Mouse (Mus musculus) hindbrain, embryonic 13.5 days (tissue): ENCODE data around the gene Kcnh3. TPM values are rescaled to one million over a fixed set of nuclear protein-coding genes. Genes with fewer than 3 reads are reported as not detected.

Experiments
- ATAC-seq: fragments of 200-750 bp; cut with Nextera tagmentation; 2 replicates; pipeline ENCODE4 v1.8.0; 2017; ENCODE audit warnings: moderate TSS enrichment; ENCODE audit not compliant: low FRiP score
- H3K27ac ChIP-seq: fragments of 300-500 bp; sonication (generic); 2 replicates; pipeline ENCODE4 v1.5.1; 2015; ENCODE audit warnings: inconsistent platforms, mild to moderate bottlenecking, moderate library complexity
- H3K27me3 ChIP-seq: fragments of 300-500 bp; sonication (generic); 2 replicates; pipeline ENCODE4 v1.6.1; 2015; ENCODE audit warnings: mild to moderate bottlenecking, inconsistent platforms
- H3K36me3 ChIP-seq: fragments of 300-500 bp; sonication (generic); 2 replicates; pipeline ENCODE4 v1.6.1; 2015; ENCODE audit warnings: mild to moderate bottlenecking, inconsistent platforms
- H3K4me1 ChIP-seq: fragments of 300-500 bp; sonication (generic); replicated peaks from 2 replicates; pipeline ENCODE4 v1.6.1; 2015; ENCODE audit warnings: inconsistent platforms
- H3K4me2 ChIP-seq: fragments of 300-500 bp; sonication (generic); 2 replicates; pipeline ENCODE4 v1.6.1; 2015; ENCODE audit warnings: inconsistent platforms, mild to moderate bottlenecking, moderate library complexity
- H3K4me3 ChIP-seq: fragments of 300-500 bp; sonication (generic); 2 replicates; pipeline ENCODE4 v1.5.1; 2015; ENCODE audit warnings: mild to moderate bottlenecking, inconsistent platforms
- H3K9ac ChIP-seq: fragments of 300-500 bp; sonication (generic); 2 replicates; pipeline ENCODE4 v1.6.1; 2015; ENCODE audit warnings: mild to moderate bottlenecking, inconsistent platforms
- H3K9me3 ChIP-seq: fragments of 300-500 bp; sonication (generic); 2 replicates; pipeline ENCODE4 v1.6.1; 2016; ENCODE audit warnings: inconsistent platforms
- WGBS: fragments of 180-500 bp; shearing (Covaris S2); methylation state at CpG from one replicate; pipeline ENCODE4 v1.1.7; 2015; 5-methylcytosine and 5-hydroxymethylcytosine counted together
- polyA plus RNA-seq: library from polyadenylated mRNA; unstranded; fragments of >200 nt; fragmentation: Nextera tagmentation; extraction: Ambion mirVana; gene quantifications from 2 replicates; pipeline ENCODE4 v1.2.1, GENCODE M21; 2015

The Kcnh3 gene
- 0.52 and 0.91 TPM in 2 replicates for polyA plus RNA-seq

- Histone ChIP-seq H3K9ac (peak within 1 kb of the TSS; percentile 56), H3K4me3 (peak within 1 kb of the TSS; percentile 42), H3K27me3 (peaks cover 100% of the 10 kb centered on the region), H3K4me1 (peaks cover 44% of the 10 kb centered on the region), H3K36me3 (no peaks in the 10 kb centered on the region), H3K9me3 (no peaks in the 10 kb centered on the region), H3K27ac (no peak within 1 kb of the TSS), H3K4me2 (peak within 1 kb of the TSS; percentile 59)
- peak; percentile 38; the same call in 1 of the 2 replicates for ATAC-seq
- WGBS: 1% methylated on average over 60 of the region's 66 CpGs
These were observed at the start of gene Kcnh3 for GRCm38 (mm10) chr15:99224208-99224911. Gene Kcnh3 (plus strand): TSS chr15:99224861.

GRCm38 (mm10) chr15:99179639-99180038 lies 45.0 kb upstream of the Kcnh3 start:
- Histone ChIP-seq H3K4me3 (no peak overlapping the region), H3K27me3 (no peaks in the 10 kb centered on the region), H3K4me1 (no peaks in the 10 kb centered on the region), H3K9me3 (no peaks in the 10 kb centered on the region), H3K9ac (no peak overlapping the region), H3K27ac (no peak overlapping the region), H3K4me2 (no peak overlapping the region), H3K36me3 (peaks cover 64% of the 10 kb centered on the region)
- WGBS: 96% methylated on average over 1 of the region's 2 CpGs
- no peak for ATAC-seq

GRCm38 (mm10) chr15:99184217-99184914 lies 40.3 kb upstream of the Kcnh3 start:
- H3K27ac ChIP-seq: no peak overlapping the region
- H3K9me3 ChIP-seq: no peaks in the 10 kb centered on the region
- no peak overlapping the region for H3K9ac ChIP-seq
- 93% methylated on average over 9 of the region's 9 CpGs for WGBS
- no peak for ATAC-seq
- H3K4me1 ChIP-seq: no peaks in the 10 kb centered on the region
- H3K4me3 ChIP-seq: no peak overlapping the region
- H3K4me2 ChIP-seq: no peak overlapping the region
- H3K27me3 ChIP-seq: no peaks in the 10 kb centered on the region
- H3K36me3 ChIP-seq: peaks cover 83% of the 10 kb centered on the region

GRCm38 (mm10) chr15:99194358-99194757 lies 30.3 kb upstream of the Kcnh3 start:
- no peak for ATAC-seq
- no peak overlapping the region for H3K27ac ChIP-seq
- no peak overlapping the region for H3K4me3 ChIP-seq
- H3K4me2 ChIP-seq: no peak overlapping the region
- H3K27me3 ChIP-seq: no peaks in the 10 kb centered on the region
- 74% methylated on average over 10 of the region's 10 CpGs for WGBS
- 0 out of 2 replicates have a peak overlapping the region, but pooled peaks have one; percentile 24 for H3K9ac ChIP-seq
- peaks cover 31% of the 10 kb centered on the region for H3K36me3 ChIP-seq
- H3K9me3 ChIP-seq: no peaks in the 10 kb centered on the region
- H3K4me1 ChIP-seq: 0 out of 2 replicates have a peak, but pooled peaks cover 4% of the 10 kb centered on the region

- H3K27ac ChIP-seq: no peak overlapping the region
- H3K9ac ChIP-seq: no peak overlapping the region
- 0 out of 2 replicates have a peak, but pooled peaks cover 4% of the 10 kb centered on the region for H3K4me1 ChIP-seq
- 52% methylated on average over 6 of the region's 6 CpGs for WGBS
- H3K9me3 ChIP-seq: no peaks in the 10 kb centered on the region
- ATAC-seq: no peak
- no peak overlapping the region for H3K4me3 ChIP-seq
- H3K36me3 ChIP-seq: peaks cover 33% of the 10 kb centered on the region
- H3K4me2 ChIP-seq: no peak overlapping the region
- no peaks in the 10 kb centered on the region for H3K27me3 ChIP-seq
These were observed 29.6 kb upstream of the Kcnh3 start for GRCm38 (mm10) chr15:99195043-99195442.

- H3K4me1 ChIP-seq: 0 out of 2 replicates have a peak, but pooled peaks cover 4% of the 10 kb centered on the region
- no peaks in the 10 kb centered on the region for H3K9me3 ChIP-seq
- no peak overlapping the region for H3K4me3 ChIP-seq
- no peak overlapping the region for H3K27ac ChIP-seq
- no peak overlapping the region for H3K9ac ChIP-seq
- no peak for ATAC-seq
- no peak overlapping the region for H3K4me2 ChIP-seq
- H3K27me3 ChIP-seq: no peaks in the 10 kb centered on the region
- peaks cover 27% of the 10 kb centered on the region for H3K36me3 ChIP-seq
These were observed 25.9 kb upstream of the Kcnh3 start for GRCm38 (mm10) chr15:99198761-99199160.

- H3K4me1 ChIP-seq: no peaks in the 10 kb centered on the region
- no peak overlapping the region for H3K9ac ChIP-seq
- WGBS: 75% methylated on average over 8 of the region's 8 CpGs
- no peak for ATAC-seq
- no peaks in the 10 kb centered on the region for H3K9me3 ChIP-seq
- peaks cover 58% of the 10 kb centered on the region for H3K36me3 ChIP-seq
- no peak overlapping the region for H3K4me2 ChIP-seq
- H3K27ac ChIP-seq: no peak overlapping the region
- no peaks in the 10 kb centered on the region for H3K27me3 ChIP-seq
- H3K4me3 ChIP-seq: no peak overlapping the region
These were observed 18.7 kb upstream of the Kcnh3 start for GRCm38 (mm10) chr15:99205959-99206358.

- Histone ChIP-seq H3K27ac (no peak overlapping the region), H3K27me3 (0 out of 2 replicates have a peak, but pooled peaks cover under 1% of the 10 kb centered on the region), H3K9ac (no peak overlapping the region), H3K36me3 (peaks cover 60% of the 10 kb centered on the region), H3K4me3 (no peak overlapping the region), H3K4me2 (no peak overlapping the region), H3K4me1 (no peaks in the 10 kb centered on the region), H3K9me3 (no peaks in the 10 kb centered on the region)
- 86% methylated on average over 10 of the region's 10 CpGs for WGBS
- ATAC-seq: no peak
These were observed 11.5 kb upstream of the Kcnh3 start for GRCm38 (mm10) chr15:99213183-99213582.

- Histone ChIP-seq H3K27ac (no peak overlapping the region), H3K4me3 (no peak overlapping the region), H3K36me3 (peaks cover 45% of the 10 kb centered on the region), H3K4me1 (no peaks in the 10 kb centered on the region), H3K9me3 (no peaks in the 10 kb centered on the region), H3K9ac (no peak overlapping the region), H3K4me2 (no peak overlapping the region), H3K27me3 (peaks cover 13% of the 10 kb centered on the region)
- WGBS: 82% methylated on average over 2 of the region's 2 CpGs
- no peak for ATAC-seq
These were observed 9.7 kb upstream of the Kcnh3 start for GRCm38 (mm10) chr15:99214941-99215340.

- WGBS: 86% methylated on average over 11 of the region's 11 CpGs
- no peak overlapping the region for H3K27ac ChIP-seq
- no peak overlapping the region for H3K4me2 ChIP-seq
- no peaks in the 10 kb centered on the region for H3K4me1 ChIP-seq
- H3K4me3 ChIP-seq: no peak overlapping the region
- H3K27me3 ChIP-seq: peaks cover 23% of the 10 kb centered on the region
- peaks cover 37% of the 10 kb centered on the region for H3K36me3 ChIP-seq
- H3K9ac ChIP-seq: no peak overlapping the region
- no peaks in the 10 kb centered on the region for H3K9me3 ChIP-seq
- ATAC-seq: no peak
These were observed 8.8 kb upstream of the Kcnh3 start for GRCm38 (mm10) chr15:99215741-99216463.

GRCm38 (mm10) chr15:99217630-99218029 lies 7.0 kb upstream of the Kcnh3 start:
- peaks cover 7% of the 10 kb centered on the region for H3K4me1 ChIP-seq
- H3K27ac ChIP-seq: no peak overlapping the region
- H3K27me3 ChIP-seq: peaks cover 40% of the 10 kb centered on the region
- H3K9me3 ChIP-seq: no peaks in the 10 kb centered on the region
- no peak for ATAC-seq
- H3K4me2 ChIP-seq: no peak overlapping the region
- H3K36me3 ChIP-seq: peaks cover 20% of the 10 kb centered on the region
- H3K9ac ChIP-seq: no peak overlapping the region
- WGBS: 89% methylated on average over 4 of the region's 4 CpGs
- no peak overlapping the region for H3K4me3 ChIP-seq

- H3K36me3 ChIP-seq: no peaks in the 10 kb centered on the region
- H3K4me3 ChIP-seq: no peak overlapping the region
- H3K27ac ChIP-seq: no peak overlapping the region
- H3K9me3 ChIP-seq: no peaks in the 10 kb centered on the region
- ATAC-seq: no peak
- H3K27me3 ChIP-seq: peaks cover 78% of the 10 kb centered on the region
- H3K4me1 ChIP-seq: peaks cover 44% of the 10 kb centered on the region
- no peak overlapping the region for H3K4me2 ChIP-seq
- H3K9ac ChIP-seq: no peak overlapping the region
- WGBS: 11% methylated on average over 8 of the region's 8 CpGs
These were observed 3.2 kb upstream of the Kcnh3 start for GRCm38 (mm10) chr15:99221315-99221952.
